Mouse (Mus musculus) A20 (cell line): ENCODE measurements around the gene Neil3.
A peak's percentile ranks its signal among the peaks of the same experiment; 100 is the strongest.

Source experiments
- DNase-seq: peaks from one replicate; pipeline ENCODE4 v3.0.0-alpha.2; 2011; ENCODE audit warnings: low read depth, low spot score

Neil3 gene

DNA sequence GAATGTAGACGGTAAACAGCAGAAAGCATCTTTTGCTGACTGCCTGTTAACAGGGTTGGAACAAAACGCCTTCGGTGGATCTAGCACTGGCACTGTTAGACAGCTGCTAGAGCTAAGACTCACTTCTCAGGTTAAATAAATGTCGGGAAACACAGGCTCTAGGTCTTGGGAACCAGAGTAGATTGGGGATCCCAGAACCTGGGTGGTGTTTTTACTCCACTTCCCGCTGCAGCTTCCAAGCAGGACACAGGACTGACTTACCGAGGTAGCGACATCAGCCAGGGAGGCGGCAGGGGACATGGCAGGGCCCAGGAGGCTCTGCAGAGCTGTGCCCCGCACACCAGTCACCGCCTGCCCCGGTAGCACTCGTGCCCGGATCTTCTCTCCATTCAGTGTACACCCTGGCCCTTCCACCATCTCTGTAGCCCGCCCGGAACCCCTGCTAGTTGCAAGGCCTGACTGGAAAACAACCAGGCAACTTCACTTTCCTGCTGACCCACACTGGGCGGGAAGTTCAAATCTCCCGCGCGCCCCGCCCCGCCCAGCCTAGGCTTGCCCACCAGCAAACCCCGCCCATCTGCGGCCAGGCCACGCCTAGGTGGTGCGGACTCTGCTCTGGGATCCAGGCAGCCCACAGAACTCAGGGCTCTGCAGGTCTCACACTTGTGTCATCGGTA lies at the start of gene Neil3:
TSS of gene Neil3 (minus strand) at position 571 of the 677 bp plus-strand sequence.
- DNase-seq, result peak; percentile 90

DNA sequence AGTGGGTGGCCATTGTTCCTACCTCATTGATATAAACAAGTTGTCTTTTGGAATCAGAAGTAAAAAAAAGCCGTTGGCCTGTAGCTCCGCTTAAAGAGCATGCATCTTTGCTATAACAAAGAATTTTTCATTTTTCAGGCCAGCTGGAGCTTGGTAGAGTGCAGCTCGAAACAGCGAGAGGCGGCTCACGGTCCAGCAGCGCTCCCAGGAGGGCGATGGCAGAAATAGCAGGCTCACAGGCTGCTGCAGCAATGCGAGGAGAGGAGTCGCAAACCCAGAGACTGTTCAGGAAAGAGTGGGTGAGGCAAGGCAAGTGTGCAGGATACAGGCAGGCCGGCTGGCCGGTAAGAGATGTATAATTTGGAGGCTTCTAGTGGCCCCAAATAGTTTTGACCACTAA lies 42.0 kb upstream of the Neil3 start:
- DNase-seq, result no peak

DNA sequence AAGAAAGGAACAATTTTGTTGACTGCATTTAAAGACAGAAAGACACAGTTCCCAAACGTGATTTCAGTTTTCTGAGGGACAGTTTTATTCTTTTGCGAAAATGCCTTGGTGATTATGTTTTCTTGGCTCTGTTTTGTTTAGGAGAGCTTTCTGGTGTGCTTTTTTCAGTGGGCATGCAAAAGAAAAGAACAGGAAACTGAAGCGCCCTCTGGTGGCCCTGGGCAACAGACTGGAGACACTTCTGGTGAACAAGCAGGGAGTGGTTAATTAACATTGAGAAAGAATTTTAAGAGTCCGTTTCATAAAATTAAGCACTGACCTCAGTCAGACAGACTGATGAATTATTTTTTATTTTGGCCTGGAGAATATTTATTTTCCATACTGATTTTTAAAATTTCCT lies 25.1 kb upstream of the Neil3 start:
- peak; percentile 67 for DNase-seq

DNA sequence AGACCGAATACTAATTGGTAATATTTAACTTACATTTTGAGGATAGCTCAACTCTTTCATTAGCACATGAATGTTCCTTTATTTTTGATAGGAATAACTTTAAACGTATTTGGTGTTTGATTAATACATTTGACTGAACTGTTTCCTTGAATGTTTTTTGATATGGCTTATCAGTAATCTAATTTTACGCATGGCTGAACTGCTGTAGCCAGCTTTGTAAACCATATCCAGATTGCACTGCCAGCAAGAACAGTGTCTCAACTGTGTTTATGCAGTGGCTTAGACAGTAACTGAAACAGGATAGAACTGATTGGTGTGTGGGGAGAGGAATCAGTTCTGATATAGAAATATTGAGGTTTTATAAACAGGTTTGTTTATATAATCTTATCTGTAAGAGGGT lies 22.6 kb upstream of the Neil3 start:
- no peak for DNase-seq

DNA sequence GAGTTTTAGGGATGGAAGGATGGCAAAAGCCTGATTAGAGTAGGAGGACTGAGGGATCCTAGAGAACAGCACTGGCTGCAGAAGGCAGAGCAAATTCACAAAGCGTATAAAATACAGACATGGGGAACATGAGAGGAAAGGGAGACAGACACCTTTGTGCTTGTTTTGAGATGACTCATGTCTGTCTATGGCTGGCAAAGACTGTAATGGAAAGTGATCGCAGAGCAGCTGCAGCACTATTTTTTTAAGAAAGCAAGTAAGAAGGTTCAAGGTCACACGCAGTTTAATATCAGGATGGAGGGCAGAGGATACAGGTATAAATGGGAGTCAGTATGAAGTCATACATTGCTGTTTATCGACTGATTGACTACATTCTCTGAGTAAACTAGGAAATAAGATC lies 8.2 kb downstream of the Neil3 start:
- DNase-seq, result peak; percentile 12

GRCm38 (mm10) chr8:53628864-53629415 lies 9.9 kb downstream of the Neil3 start:
- no peak for DNase-seq

- no peak for DNase-seq
These were observed 15.4 kb downstream of the Neil3 start for GRCm38 (mm10) chr8:53623425-53623824.

GRCm38 (mm10) chr8:53619196-53619595 lies 19.7 kb downstream of the Neil3 start:
- DNase-seq, result no peak

DNA sequence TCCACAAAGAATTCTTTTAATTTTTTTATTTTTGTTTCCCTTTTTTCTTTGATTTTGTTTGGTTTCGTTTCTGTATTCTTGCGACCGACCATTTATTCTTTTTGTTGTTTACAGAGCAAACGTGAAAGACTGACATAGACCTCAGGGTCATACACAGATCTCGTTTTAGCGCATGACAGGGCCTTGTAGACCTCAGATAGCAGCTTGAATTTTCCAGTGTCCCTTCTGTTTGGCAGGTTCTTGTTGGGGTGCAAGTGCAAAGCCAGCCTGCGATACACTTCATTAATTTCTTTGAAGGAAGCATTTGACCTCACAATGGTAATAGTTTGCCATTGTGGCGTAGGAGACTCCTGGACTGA lies 24.6 kb downstream of the Neil3 start:
- DNase-seq, result no peak

DNA sequence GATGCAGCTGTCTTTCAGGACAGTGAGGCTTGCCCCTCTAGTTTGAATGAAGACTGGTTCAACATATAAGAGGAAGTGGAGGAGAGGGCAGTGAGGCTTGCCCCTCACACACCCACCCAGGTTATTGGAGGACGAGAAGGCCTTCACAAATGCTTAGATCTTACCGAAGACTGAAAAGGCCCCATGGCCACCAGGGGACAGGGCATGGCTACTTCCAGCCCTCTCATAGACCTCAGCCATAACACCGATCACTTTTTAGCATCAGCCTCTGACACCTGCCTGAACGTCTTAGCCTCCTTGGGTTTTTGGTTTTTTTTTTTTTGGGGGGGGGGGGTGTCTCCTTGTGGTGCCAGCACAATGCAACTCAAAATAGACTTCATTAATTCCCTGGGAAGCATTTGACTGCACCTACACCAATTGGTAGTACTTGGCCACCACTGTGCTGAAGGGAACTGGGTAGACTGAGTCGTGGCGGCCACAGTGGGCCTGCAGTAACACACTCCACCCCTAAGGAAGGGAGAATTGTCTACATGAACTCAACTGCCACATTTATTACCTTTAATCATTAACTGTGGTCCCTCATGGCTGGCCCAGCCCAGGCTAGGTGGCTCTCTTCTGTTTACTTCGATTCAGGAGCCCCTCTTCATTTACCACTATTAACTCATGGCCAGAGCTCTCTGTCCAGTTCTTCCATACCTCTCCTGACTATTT lies 25.1 kb downstream of the Neil3 start:
- DNase-seq, result no peak

DNA sequence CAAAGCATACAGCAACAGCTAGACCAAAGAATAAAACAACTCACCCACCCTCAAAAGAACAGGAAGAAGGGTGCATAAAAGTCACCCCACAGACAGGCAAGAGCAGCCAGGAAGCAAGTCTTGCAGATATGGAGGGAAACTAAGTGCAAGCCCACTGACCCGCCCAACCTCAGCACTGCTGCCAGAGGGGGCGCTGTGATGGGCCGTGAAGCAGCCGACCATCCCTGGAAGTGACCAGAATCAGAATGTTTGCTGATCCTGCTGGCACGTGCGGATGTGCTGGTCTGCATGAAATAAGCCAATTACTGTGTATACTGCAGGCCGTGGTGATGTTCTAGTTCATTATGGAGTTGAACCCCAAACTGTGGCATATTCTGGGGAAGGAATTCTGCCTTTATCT lies 26.6 kb downstream of the Neil3 start:
- no peak for DNase-seq

DNA sequence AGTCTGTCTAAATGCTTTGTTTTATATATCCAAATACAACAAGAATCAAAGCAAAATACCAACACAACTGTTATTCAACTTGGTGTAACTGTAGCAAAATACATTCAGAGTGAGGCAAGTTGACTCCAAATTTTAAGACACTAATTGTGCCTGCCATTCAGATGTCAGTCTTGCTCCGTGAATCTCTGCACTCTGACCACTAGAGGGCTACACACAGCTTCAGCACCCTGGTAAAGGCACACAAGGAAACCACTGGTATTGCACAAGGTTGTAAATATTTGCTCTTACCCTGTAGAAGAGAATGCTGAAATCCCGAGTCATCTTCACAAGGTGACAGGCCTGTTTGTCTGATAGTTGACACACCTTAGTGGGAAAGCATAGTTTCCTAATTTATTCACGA lies 31.8 kb downstream of the Neil3 start:
- peak; percentile 70 for DNase-seq

- no peak for DNase-seq
These were observed 34.0 kb downstream of the Neil3 start for GRCm38 (mm10) chr8:53604906-53605305.

DNA sequence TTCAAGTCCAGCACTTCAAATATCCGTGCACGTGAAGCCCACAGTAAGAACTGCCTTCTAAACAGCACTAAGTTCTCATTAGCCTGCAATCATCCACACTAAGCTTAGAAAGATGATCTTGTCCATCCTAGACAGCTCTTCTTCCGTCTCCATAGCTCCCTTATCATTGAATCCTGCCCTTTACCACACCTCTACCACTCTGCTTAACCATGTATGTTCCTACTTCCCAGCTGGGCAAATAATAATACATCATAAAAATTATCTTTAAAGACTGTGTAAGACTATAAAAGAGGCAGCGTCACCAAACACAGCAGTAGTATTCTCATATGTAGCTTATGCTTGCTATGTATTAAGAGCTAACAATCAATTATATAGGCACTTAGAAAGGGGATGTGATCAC lies 35.2 kb downstream of the Neil3 start:
- DNase-seq, result no peak

- DNase-seq, result no peak
These were observed 38.0 kb downstream of the Neil3 start for GRCm38 (mm10) chr8:53600826-53601225.

DNA sequence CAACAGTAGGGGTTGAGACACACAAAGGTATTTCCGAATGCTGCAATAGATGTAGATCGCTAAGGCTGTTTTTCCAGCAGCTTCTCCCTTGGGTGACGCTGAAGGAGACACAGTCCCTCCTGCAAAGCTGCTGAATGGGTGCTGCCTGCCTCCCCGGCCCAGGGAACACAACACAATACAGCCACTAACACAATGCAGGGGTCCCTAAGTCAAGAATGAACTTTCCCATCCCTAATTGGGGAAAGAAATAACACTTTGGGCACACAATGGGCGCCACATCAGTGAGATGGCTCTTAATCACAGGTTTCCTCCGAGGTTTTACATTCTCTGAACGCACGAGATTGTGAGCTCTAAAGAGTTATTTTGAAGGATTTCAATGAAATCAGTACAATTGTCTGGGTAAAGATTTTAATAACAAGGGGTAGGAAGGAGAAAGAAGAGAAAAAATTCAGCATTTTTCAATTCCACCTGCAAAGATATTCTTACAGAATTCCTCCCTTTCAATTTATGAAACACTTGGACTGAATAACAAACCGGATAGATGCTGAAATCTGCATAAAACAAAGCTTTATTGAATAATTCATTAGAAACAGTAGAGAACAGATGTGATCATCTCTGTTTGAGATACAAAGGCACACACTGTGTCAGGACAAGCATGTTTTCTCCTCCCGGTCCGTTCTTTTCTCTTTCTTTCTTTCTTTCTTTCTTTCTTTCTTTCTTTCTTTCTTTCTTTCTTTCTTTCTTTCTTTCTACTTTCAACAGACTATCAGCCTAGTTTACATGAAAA lies 38.6 kb downstream of the Neil3 start:
- no peak for DNase-seq

DNA sequence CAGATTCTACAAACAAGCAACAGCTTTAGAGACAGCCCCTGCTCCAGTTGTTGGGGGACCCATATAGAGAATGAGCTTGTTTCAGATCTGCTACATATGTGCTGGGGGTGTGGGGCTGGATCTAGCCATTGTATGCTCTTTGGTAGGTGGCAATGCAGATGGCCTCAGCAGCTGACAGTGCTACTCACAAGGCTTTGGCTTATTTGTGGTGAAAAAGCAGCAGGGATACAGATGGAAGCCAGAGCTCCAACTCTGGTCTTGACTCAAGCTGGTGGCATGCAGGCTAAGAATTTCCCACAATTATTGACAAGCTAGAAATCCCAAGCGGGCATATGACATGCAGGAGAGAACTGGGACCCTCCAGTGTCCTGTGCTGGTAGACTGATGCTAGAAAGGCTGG lies 40.8 kb downstream of the Neil3 start:
- DNase-seq, result no peak

DNA sequence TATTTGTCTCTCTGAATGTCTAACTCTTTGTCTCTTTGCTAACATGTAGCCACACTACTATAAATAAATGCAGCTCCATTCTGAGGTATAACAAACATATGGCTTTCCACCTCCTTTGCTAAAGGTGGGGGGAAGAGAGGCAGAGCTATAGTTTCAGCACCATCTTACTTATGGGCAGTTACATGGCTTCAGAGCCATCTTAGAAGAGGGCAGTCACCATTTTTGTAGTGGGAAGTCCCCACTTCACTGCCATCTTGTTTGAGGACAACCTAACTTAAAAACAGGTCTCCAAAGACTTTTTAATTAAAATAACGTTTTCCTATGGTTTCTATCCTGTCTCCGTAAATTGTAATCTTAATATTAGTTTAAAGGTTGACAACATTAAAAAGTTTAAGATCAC lies 47.1 kb downstream of the Neil3 start:
- no peak for DNase-seq

DNA sequence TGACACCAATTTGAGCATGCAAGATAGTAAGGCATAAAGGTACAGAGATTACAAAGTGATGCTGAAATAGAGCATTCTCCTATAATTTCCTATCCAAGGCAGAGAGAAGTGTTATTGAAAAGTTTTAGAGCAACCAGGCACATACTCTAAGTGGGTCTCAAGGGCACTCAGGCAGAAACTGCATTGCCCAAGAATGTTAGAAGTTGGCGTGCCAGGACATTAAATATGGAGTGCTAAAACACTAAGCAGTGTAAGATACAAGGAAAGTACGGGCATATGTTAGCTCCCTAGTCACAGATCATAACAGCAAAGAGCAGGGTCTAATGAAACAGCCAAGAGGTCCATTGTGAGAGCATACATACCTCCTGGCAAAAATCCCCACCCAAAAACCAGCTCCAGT lies 65.3 kb downstream of the Neil3 start:
- no peak for DNase-seq

GRCm38 (mm10) chr8:53566223-53566622 lies 72.6 kb downstream of the Neil3 start:
- DNase-seq, result no peak

- DNase-seq, result no peak
These were observed 76.3 kb downstream of the Neil3 start for GRCm38 (mm10) chr8:53562441-53563040.

DNA sequence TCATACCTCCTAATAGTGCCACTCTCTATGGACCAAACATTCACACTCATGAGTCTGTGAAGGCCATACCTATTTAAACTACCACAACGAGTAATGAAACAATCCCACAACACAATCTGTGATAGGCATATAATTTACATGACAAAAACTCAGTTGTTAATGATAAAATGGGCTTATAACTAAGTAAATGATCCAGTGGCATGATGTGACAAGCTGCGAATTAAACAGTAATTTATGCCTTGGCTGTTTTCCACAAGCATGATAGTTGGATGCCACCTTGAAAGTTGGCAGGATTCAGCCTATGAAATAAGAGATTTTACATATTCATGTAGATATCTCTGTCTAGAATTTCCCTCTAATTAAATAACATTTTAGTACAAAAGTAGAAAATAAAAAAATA lies 99.3 kb downstream of the Neil3 start:
- DNase-seq, result no peak
